20 mouse cellular contexts compared by ENCODE assay signal in the genomic region with DNA sequence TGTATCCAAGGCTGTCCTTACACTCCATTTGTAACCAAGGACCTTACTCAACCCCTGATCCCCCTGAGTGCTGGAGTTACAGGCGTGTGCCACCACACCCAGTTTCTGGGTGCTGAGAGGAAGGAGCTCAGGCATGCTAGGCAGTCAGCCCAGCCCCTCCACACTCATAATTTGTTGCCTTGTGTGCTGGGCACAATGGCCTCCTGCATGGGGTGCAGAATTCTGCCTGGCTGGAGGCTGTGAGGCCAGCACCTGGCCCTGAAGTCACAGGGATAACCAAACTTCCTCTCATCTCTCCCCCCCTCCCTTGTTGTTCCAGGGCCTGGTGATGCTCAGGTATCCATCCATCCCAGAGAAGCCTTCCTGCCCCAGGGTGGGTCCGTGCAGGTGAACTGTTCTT. TPM values are rescaled to one million over a fixed set of nuclear protein-coding genes. Genes with fewer than 3 reads are reported as not detected.
"Had no signal": no experiment of that assay in that cellular context is flagged by ENCODE, and none has a peak within 500 bp of the region (broad histone marks: within the 10 kb centered on the region; RNA-seq: fewer than 3 reads in every experiment).

No protein-coding gene starts in this region.

- H3K9me3 ChIP-seq: midbrain, embryonic 10.5 days; midbrain, embryonic 12.5 days; neural tube, embryonic 13.5 days; neural tube, embryonic 15.5 days had no signal

- H3K36me3 ChIP-seq: midbrain, embryonic 10.5 days; midbrain, embryonic 12.5 days; neural tube, embryonic 13.5 days; neural tube, embryonic 15.5 days had no signal

- H3K4me3 ChIP-seq: midbrain, embryonic 10.5 days; midbrain, embryonic 12.5 days; myocyte; neural tube, embryonic 13.5 days; neural tube, embryonic 15.5 days had no signal

- H3K9ac ChIP-seq: lung, embryonic 14.5 days; midbrain, embryonic 12.5 days; neural tube, embryonic 13.5 days; neural tube, embryonic 15.5 days had no signal

- H3K27ac ChIP-seq: midbrain, embryonic 10.5 days; midbrain, embryonic 12.5 days; neural tube, embryonic 13.5 days; neural tube, embryonic 15.5 days had no signal

- H3K4me2 ChIP-seq: lung, embryonic 14.5 days; midbrain, embryonic 12.5 days; neural tube, embryonic 13.5 days; neural tube, embryonic 15.5 days had no signal

- ATAC-seq: midbrain, embryonic 16.5 days had no signal

- DNase-seq: lung, adult 18-20 months; lung, embryonic 14.5 days; lung, postnatal 14 days; midbrain, embryonic 14.5 days; retina, postnatal 1 day; right cerebral cortex, adult 18-20 months; right cerebral cortex, postnatal 25 days; right cerebral cortex, postnatal 4 days; spleen, adult 18-20 months; thymus, adult 18-20 months; thymus, postnatal 14 days; thymus, postnatal 36 days had no signal

RNA-seq across cellular contexts. Expression of a gene that starts 10.6 kb away (rescaled TPM):
- polyA plus RNA-seq: midbrain, embryonic 14.5 days; midbrain, embryonic 16.5 days; neural tube, embryonic 15.5 days had no signal

RNA-seq across cellular contexts. Expression of a gene that starts 13.3 kb away (rescaled TPM):
- polyA plus RNA-seq: midbrain, embryonic 10.5 days; midbrain, embryonic 12.5 days; neural tube, embryonic 11.5 days; stomach, embryonic 14.5 days had no signal
